Mouse (Mus musculus) liver, embryonic 12.5 days (tissue): ENCODE data around the gene Gimap7. TPM values are rescaled to one million over a fixed set of nuclear protein-coding genes. Genes with fewer than 3 reads are reported as not detected.

Experiments
- ATAC-seq: fragments of 200-750 bp; cut with Nextera tagmentation; 2 replicates; pipeline ENCODE4 v1.8.0; 2017; ENCODE audit warnings: moderate number of reproducible peaks, mild to moderate bottlenecking, moderate library complexity
- H3K27ac ChIP-seq: fragments of 300-500 bp; sonication (generic); 2 replicates; pipeline ENCODE4 v1.5.1; 2016; ENCODE audit warnings: mild to moderate bottlenecking
- H3K27me3 ChIP-seq: fragments of 300-500 bp; sonication (generic); replicated peaks from 2 replicates; pipeline ENCODE4 v1.6.1; 2016; ENCODE audit warnings: mild to moderate bottlenecking, moderate library complexity
- H3K36me3 ChIP-seq: fragments of 300-500 bp; sonication (generic); 2 replicates; pipeline ENCODE4 v1.6.1; 2016; ENCODE audit warnings: mild to moderate bottlenecking, moderate library complexity
- H3K4me1 ChIP-seq: fragments of 300-500 bp; sonication (generic); 2 replicates; pipeline ENCODE4 v1.6.1; 2016
- H3K4me2 ChIP-seq: fragments of 300-500 bp; sonication (generic); 2 replicates; pipeline ENCODE4 v1.6.1; 2016; ENCODE audit warnings: mild to moderate bottlenecking, moderate library complexity
- H3K4me3 ChIP-seq: fragments of 300-500 bp; sonication (generic); 2 replicates; pipeline ENCODE4 v1.5.1; 2016; ENCODE audit warnings: mild to moderate bottlenecking, moderate library complexity
- H3K9ac ChIP-seq: fragments of 300-500 bp; sonication (generic); 2 replicates; pipeline ENCODE4 v1.6.1; 2016; ENCODE audit warnings: mild to moderate bottlenecking, moderate library complexity
- H3K9me3 ChIP-seq: fragments of 300-500 bp; sonication (generic); replicated peaks from 2 replicates; pipeline ENCODE4 v1.6.1; 2016; ENCODE audit warnings: mild to moderate bottlenecking, moderate library complexity
- WGBS: fragments of 180-500 bp; shearing (Covaris S2); methylation state at CpG from one replicate; pipeline ENCODE4 v1.1.7; 2016; ENCODE audit not compliant: insufficient replicate concordance; 5-methylcytosine and 5-hydroxymethylcytosine counted together
- polyA plus RNA-seq: library from polyadenylated mRNA; unstranded; fragments of >200 nt; fragmentation: Nextera tagmentation; extraction: Ambion mirVana; gene quantifications from 2 replicates; pipeline ENCODE4 v1.2.1, GENCODE M21; 2016

Gimap7 gene
- 0.10 and 0.18 TPM in 2 replicates for polyA plus RNA-seq

- Histone ChIP-seq H3K4me3 (no peak within 1 kb of the TSS), H3K4me2 (no peak within 1 kb of the TSS), H3K4me1 (no peaks in the 10 kb centered on the region), H3K36me3 (no peaks in the 10 kb centered on the region), H3K9ac (no peak within 1 kb of the TSS), H3K9me3 (no peaks in the 10 kb centered on the region), H3K27me3 (no peaks in the 10 kb centered on the region), H3K27ac (no peak within 1 kb of the TSS)
- WGBS: 49% methylated on average over 2 of the region's 2 CpGs
- ATAC-seq: no peak
These were observed at the start of gene Gimap7, which contains the start of gene Gm28053 for GRCm38 (mm10) chr6:48718455-48718854. TSS of gene Gimap7 (plus strand) at chr6:48718621. TSS of gene Gm28053 (plus strand) at chr6:48718607.

- Histone ChIP-seq H3K4me1 (no peaks in the 10 kb centered on the region; the same call in 1 of the 2 replicates), H3K27ac (no peak overlapping the region)
- WGBS: 51% methylated on average over 2 of the region's 2 CpGs
These were observed 48.9 kb upstream of the Gimap7 start for GRCm38 (mm10) chr6:48669446-48669969.

GRCm38 (mm10) chr6:48674291-48675058 lies 43.9 kb upstream of the Gimap7 start:
- Histone ChIP-seq H3K9me3 (no peaks in the 10 kb centered on the region), H3K4me3 (no peak overlapping the region), H3K4me1 (peaks cover 33% of the 10 kb centered on the region), H3K27me3 (no peaks in the 10 kb centered on the region; the same call in 1 of the 2 replicates), H3K36me3 (0 out of 2 replicates have a peak, but pooled peaks cover 5% of the 10 kb centered on the region), H3K27ac (no peak overlapping the region), H3K4me2 (no peak overlapping the region), H3K9ac (no peak overlapping the region)
- WGBS: 85% methylated on average over 9 of the region's 9 CpGs
- no peak for ATAC-seq

More at GRCm38 (mm10) chr6:48669446-48669969, 48.9 kb upstream of the Gimap7 start:
- Histone ChIP-seq H3K36me3 (no peaks in the 10 kb centered on the region), H3K4me3 (no peak overlapping the region), H3K27me3 (no peaks in the 10 kb centered on the region; the same call in 1 of the 2 replicates), H3K9me3 (no peaks in the 10 kb centered on the region), H3K4me2 (no peak overlapping the region), H3K9ac (no peak overlapping the region)
- no peak for ATAC-seq

- H3K4me1 ChIP-seq: peaks cover 33% of the 10 kb centered on the region
- H3K27ac ChIP-seq: peak overlapping the region; percentile 67; the same call in 1 of the 2 replicates
- WGBS: 25% methylated on average over 10 of the region's 10 CpGs
- H3K4me2 ChIP-seq: peak overlapping the region; percentile 67
- H3K4me3 ChIP-seq: peak overlapping the region; percentile 53
- H3K36me3 ChIP-seq: peaks cover 10% of the 10 kb centered on the region; the same call in 1 of the 2 replicates
- no peaks in the 10 kb centered on the region for H3K9me3 ChIP-seq
- H3K27me3 ChIP-seq: no peaks in the 10 kb centered on the region; the same call in 1 of the 2 replicates
- peak; percentile 38 for ATAC-seq
- peak overlapping the region; percentile 58 for H3K9ac ChIP-seq
These were observed 43.0 kb upstream of the Gimap7 start for GRCm38 (mm10) chr6:48675400-48675930.

- Histone ChIP-seq H3K4me3 (peak within 1 kb of the TSS; percentile 53), H3K9me3 (no peaks in the 10 kb centered on the region), H3K4me2 (peak within 1 kb of the TSS; percentile 67), H3K27ac (peak within 1 kb of the TSS; percentile 67), H3K27me3 (no peaks in the 10 kb centered on the region; the same call in 1 of the 2 replicates), H3K36me3 (peaks cover 10% of the 10 kb centered on the region; the same call in 1 of the 2 replicates), H3K9ac (peak within 1 kb of the TSS; percentile 58), H3K4me1 (peaks cover 33% of the 10 kb centered on the region)
- 12% methylated on average over 11 of the region's 13 CpGs for WGBS
- ATAC-seq: peak; percentile 86
These were observed 42.2 kb upstream of the Gimap7 start, which contains the start of gene Gimap9 for GRCm38 (mm10) chr6:48675931-48676859. TSS of gene Gimap9 (plus strand) at chr6:48676129.

- peak overlapping the region; percentile 58; the same call in 1 of the 2 replicates for H3K9ac ChIP-seq
- H3K4me2 ChIP-seq: peak overlapping the region; percentile 67
- peaks cover 10% of the 10 kb centered on the region; the same call in 1 of the 2 replicates for H3K36me3 ChIP-seq
- H3K4me3 ChIP-seq: peak overlapping the region; percentile 53
- H3K27ac ChIP-seq: no peak overlapping the region
- H3K9me3 ChIP-seq: no peaks in the 10 kb centered on the region
- WGBS: 75% methylated on average over 5 of the region's 5 CpGs
- no peaks in the 10 kb centered on the region; the same call in 1 of the 2 replicates for H3K27me3 ChIP-seq
- peaks cover 33% of the 10 kb centered on the region for H3K4me1 ChIP-seq
- ATAC-seq: no peak
These were observed 41.5 kb upstream of the Gimap7 start for GRCm38 (mm10) chr6:48676860-48677415.

GRCm38 (mm10) chr6:48677492-48678345 lies 40.7 kb upstream of the Gimap7 start:
- Histone ChIP-seq H3K9me3 (no peaks in the 10 kb centered on the region), H3K4me2 (0 out of 2 replicates have a peak overlapping the region, but pooled peaks have one; percentile 67), H3K36me3 (peaks cover 10% of the 10 kb centered on the region; the same call in 1 of the 2 replicates), H3K4me3 (no peak overlapping the region), H3K4me1 (peaks cover 33% of the 10 kb centered on the region), H3K9ac (no peak overlapping the region), H3K27me3 (no peaks in the 10 kb centered on the region), H3K27ac (no peak overlapping the region)
- WGBS: 73% methylated on average over 17 of the region's 17 CpGs
- ATAC-seq: no peak

GRCm38 (mm10) chr6:48678391-48678790 lies 40.0 kb upstream of the Gimap7 start:
- Histone ChIP-seq H3K9ac (no peak overlapping the region), H3K4me1 (peaks cover 33% of the 10 kb centered on the region), H3K4me3 (no peak overlapping the region), H3K36me3 (peaks cover 10% of the 10 kb centered on the region; the same call in 1 of the 2 replicates), H3K9me3 (no peaks in the 10 kb centered on the region), H3K27ac (no peak overlapping the region), H3K4me2 (no peak overlapping the region), H3K27me3 (no peaks in the 10 kb centered on the region)
- ATAC-seq: no peak
- 42% methylated on average over 4 of the region's 4 CpGs for WGBS

GRCm38 (mm10) chr6:48679701-48680100 lies 38.7 kb upstream of the Gimap7 start:
- Histone ChIP-seq H3K36me3 (peaks cover 10% of the 10 kb centered on the region; the same call in 1 of the 2 replicates), H3K4me3 (no peak overlapping the region), H3K27me3 (no peaks in the 10 kb centered on the region), H3K4me1 (peaks cover 32% of the 10 kb centered on the region), H3K9ac (no peak overlapping the region), H3K27ac (no peak overlapping the region), H3K9me3 (no peaks in the 10 kb centered on the region), H3K4me2 (no peak overlapping the region)
- no peak for ATAC-seq
- WGBS: 70% methylated on average over 6 of the region's 6 CpGs

- Histone ChIP-seq H3K27ac (no peak overlapping the region), H3K36me3 (peaks cover 10% of the 10 kb centered on the region; the same call in 1 of the 2 replicates)
- no peak for ATAC-seq
These were observed 38.0 kb upstream of the Gimap7 start for GRCm38 (mm10) chr6:48680421-48680820.

More at GRCm38 (mm10) chr6:48680421-48680820, 38.0 kb upstream of the Gimap7 start:
- Histone ChIP-seq H3K9ac (no peak overlapping the region), H3K4me1 (peaks cover 26% of the 10 kb centered on the region), H3K9me3 (no peaks in the 10 kb centered on the region), H3K4me3 (no peak overlapping the region), H3K4me2 (no peak overlapping the region), H3K27me3 (no peaks in the 10 kb centered on the region)
- 49% methylated on average over 5 of the region's 5 CpGs for WGBS
